Mouse (Mus musculus) forebrain, embryonic 11.5 days (tissue): ENCODE measurements at regions not wholly inside any gene's neighbourhood (a gene's known extent, or its start where the extent isn't known, plus 50 kb on each side); places are given as distances from the start of the nearest gene placed in this dataset.

Experiments
- ATAC-seq: fragments of 200-750 bp; cut with Nextera tagmentation; replicated peaks from 2 replicates; pipeline ENCODE4 v1.8.0; 2017; ENCODE audit warnings: moderate TSS enrichment; ENCODE audit not compliant: low FRiP score
- DNase-seq: peaks from one replicate; pipeline ENCODE4 v3.0.0-alpha.2; 2017; ENCODE audit warnings: low spot score
- H3K27ac ChIP-seq: fragments of 300-500 bp; sonication (generic); 2 replicates; pipeline ENCODE4 v1.5.1; 2014; ENCODE audit warnings: low read depth, low read length
- H3K27me3 ChIP-seq: fragments of 300-500 bp; sonication (generic); 2 replicates; pipeline ENCODE4 v1.6.1; 2014; ENCODE audit warnings: mild to moderate bottlenecking, low read length, mixed read lengths; ENCODE audit not compliant: control insufficient read depth, insufficient read depth
- H3K36me3 ChIP-seq: fragments of 300-500 bp; sonication (generic); 2 replicates; pipeline ENCODE4 v1.6.1; 2014; ENCODE audit warnings: mild to moderate bottlenecking, low read length, moderate library complexity, mixed read lengths; ENCODE audit not compliant: control insufficient read depth, insufficient read depth
- H3K4me1 ChIP-seq: fragments of 300-500 bp; sonication (generic); replicated peaks from 2 replicates; pipeline ENCODE4 v1.6.1; 2014; ENCODE audit warnings: low read length, mixed read lengths; ENCODE audit not compliant: control insufficient read depth, insufficient read depth
- H3K4me2 ChIP-seq: fragments of 300-500 bp; sonication (generic); 2 replicates; pipeline ENCODE4 v1.6.1; 2014; ENCODE audit warnings: low read depth, mild to moderate bottlenecking, low read length, moderate library complexity, mixed read lengths; ENCODE audit not compliant: severe bottlenecking
- H3K4me3 ChIP-seq: fragments of 300-500 bp; sonication (generic); 2 replicates; pipeline ENCODE4 v1.5.1; 2014; ENCODE audit warnings: low read depth, low read length
- H3K9ac ChIP-seq: fragments of 300-500 bp; sonication (generic); 2 replicates; pipeline ENCODE4 v1.6.1; 2014; ENCODE audit warnings: low read length
- H3K9me3 ChIP-seq: fragments of 300-500 bp; sonication (generic); 2 replicates; pipeline ENCODE4 v1.6.1; 2016; ENCODE audit warnings: low read length, mixed read lengths; ENCODE audit not compliant: control insufficient read depth
- WGBS: fragments of 180-500 bp; shearing (Covaris S2); extraction: QIAGEN DNeasy Blood & Tissue Kit; methylation state at CpG from one replicate; pipeline ENCODE4 v1.1.7; 2014; 5-methylcytosine and 5-hydroxymethylcytosine counted together

DNA sequence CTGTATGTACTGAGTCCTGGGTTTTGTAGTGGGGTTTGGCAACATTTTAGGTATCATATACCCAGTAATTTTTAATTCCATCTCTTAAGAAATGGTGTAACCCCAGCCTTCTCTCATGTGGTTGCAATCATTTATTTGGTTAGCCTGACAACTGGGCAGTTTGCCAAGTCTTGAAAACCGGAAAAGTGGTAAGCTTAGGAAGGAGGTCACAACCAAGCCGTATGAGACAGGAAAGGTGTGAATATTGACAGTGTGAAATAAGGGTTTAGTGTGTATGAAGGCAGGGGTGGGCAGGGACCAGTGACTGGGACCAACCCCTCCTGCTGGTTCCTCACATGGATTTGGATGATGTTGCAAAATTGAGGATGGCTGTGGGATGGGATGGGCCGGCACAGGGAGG is 221.5 kb upstream of the Pkn2 start:
- no peak for DNase-seq

DNA sequence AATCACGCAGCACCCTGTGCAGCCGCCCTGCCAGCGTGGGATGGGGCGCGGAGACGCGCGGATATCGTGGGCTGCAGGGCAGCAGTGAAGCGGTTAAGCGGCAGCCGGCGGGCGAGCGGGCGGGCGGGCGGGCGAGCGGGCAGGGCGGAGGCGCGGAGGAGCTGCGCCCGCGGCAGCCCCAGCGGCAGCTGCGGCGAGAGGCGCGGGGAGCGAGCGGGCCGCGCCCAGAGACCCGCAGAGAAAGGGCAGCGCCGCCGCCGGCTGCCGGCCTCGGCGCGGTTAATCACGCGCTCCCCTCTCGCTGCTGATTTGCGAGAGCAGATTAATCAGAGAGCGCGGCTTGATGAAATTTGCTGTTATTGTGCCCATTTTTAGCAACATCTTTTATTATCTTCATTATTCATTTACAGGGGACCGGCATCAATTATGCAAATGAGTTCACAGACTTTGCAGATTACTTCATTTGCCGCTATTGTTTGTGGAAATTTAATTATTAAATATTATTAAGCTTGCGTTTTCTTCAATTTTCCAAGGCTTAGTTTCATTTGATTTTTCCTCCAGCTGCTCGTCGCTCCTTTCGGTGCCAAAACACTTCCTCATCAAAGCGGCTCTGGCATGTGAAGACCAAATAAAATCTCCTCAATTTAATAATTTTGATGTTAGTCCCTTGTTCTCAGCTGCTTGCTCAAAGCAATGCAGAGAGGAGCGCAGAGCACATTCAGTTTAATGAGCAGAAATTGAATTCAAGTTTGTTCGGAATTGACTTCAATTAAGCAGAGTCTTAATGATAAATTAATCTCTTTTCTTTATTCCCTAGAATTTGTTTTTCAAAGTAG is 219.2 kb upstream of the Pkn2 start:
- ATAC-seq (peak; percentile 87), DNase-seq (peak; percentile 83)
- Histone ChIP-seq H3K4me2 (peak overlapping the region; percentile 64), H3K4me1 (0 out of 2 replicates have a peak, but pooled peaks cover 2% of the 10 kb centered on the region), H3K4me3 (peak overlapping the region; percentile 40), H3K9me3 (no peaks in the 10 kb centered on the region), H3K27me3 (no peaks in the 10 kb centered on the region), H3K9ac (peak overlapping the region; percentile 69), H3K36me3 (no peaks in the 10 kb centered on the region), H3K27ac (peak overlapping the region; percentile 64; the same call in 1 of the 2 replicates)
- WGBS, result 2% methylated on average over 57 of the region's 59 CpGs

More for the DNA sequence above, 221.5 kb upstream of the Pkn2 start:
- no peak for ATAC-seq
- H3K36me3 ChIP-seq, result no peaks in the 10 kb centered on the region
- no peak overlapping the region for H3K27ac ChIP-seq
- H3K4me1 ChIP-seq, result 0 out of 2 replicates have a peak, but pooled peaks cover 2% of the 10 kb centered on the region
- WGBS, result 43% methylated on average over 3 of the region's 3 CpGs
- H3K27me3 ChIP-seq, result no peaks in the 10 kb centered on the region
- H3K9ac ChIP-seq, result no peak overlapping the region
- no peak overlapping the region for H3K4me3 ChIP-seq
- no peak overlapping the region for H3K4me2 ChIP-seq
- no peaks in the 10 kb centered on the region for H3K9me3 ChIP-seq

DNA sequence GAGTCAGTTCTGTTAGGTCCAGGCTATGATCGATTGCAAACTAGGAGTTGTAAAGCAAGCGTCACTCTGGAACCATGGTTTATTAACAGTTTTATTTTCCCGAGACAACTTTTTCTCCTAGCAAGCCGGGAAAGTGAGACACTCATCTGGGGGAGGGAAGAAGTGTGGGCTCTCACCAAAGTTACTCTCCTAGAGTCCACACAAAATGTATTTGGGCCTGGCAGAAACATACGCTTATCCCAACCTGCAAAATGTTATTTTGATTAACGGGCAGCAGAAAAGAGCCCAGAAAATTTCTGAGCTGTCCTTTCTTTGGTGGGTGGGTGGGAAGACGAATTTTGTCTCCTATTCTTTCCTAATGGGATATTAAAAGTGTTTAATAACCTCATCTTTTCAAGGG is 218.4 kb upstream of the Pkn2 start:
- 0 out of 2 replicates have a peak, but pooled peaks cover 2% of the 10 kb centered on the region for H3K4me1 ChIP-seq
- H3K27ac ChIP-seq, result no peak overlapping the region; the same call in 1 of the 2 replicates
- H3K4me3 ChIP-seq, result 0 out of 2 replicates have a peak overlapping the region, but pooled peaks have one; percentile 40
- no peak for DNase-seq
- H3K27me3 ChIP-seq, result no peaks in the 10 kb centered on the region
- H3K4me2 ChIP-seq, result peak overlapping the region; percentile 64
- no peaks in the 10 kb centered on the region for H3K9me3 ChIP-seq
- peak overlapping the region; percentile 69; the same call in 1 of the 2 replicates for H3K9ac ChIP-seq
- ATAC-seq, result no peak
- no peaks in the 10 kb centered on the region for H3K36me3 ChIP-seq
- 71% methylated on average over 7 of the region's 7 CpGs for WGBS

DNA sequence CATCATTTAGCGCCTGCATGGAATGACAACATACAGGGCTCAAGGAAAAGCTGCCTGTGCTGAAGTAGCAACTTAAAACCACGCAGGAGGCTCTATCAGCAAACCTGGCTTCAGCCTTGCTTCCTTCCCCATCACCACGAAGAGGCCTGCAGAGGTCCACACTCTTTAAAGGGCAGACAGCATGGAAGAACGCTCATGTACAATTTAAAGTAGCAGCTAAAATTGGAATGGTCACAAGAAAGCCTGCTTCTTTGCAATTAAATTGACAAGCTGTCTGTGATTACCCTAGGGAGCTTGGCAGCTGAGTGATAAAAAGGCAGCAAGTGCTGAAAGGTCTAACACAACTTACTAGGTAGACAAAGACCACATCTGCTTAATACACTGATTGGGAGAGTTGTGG is 210.4 kb upstream of the Pkn2 start:
- Histone ChIP-seq H3K4me2 (no peak overlapping the region), H3K9ac (no peak overlapping the region), H3K27ac (no peak overlapping the region), H3K27me3 (no peaks in the 10 kb centered on the region), H3K9me3 (no peaks in the 10 kb centered on the region), H3K36me3 (no peaks in the 10 kb centered on the region), H3K4me1 (no peaks in the 10 kb centered on the region), H3K4me3 (no peak overlapping the region)
- ATAC-seq (no peak), DNase-seq (no peak)
- WGBS, result 57% methylated on average over 4 of the region's 4 CpGs

DNA sequence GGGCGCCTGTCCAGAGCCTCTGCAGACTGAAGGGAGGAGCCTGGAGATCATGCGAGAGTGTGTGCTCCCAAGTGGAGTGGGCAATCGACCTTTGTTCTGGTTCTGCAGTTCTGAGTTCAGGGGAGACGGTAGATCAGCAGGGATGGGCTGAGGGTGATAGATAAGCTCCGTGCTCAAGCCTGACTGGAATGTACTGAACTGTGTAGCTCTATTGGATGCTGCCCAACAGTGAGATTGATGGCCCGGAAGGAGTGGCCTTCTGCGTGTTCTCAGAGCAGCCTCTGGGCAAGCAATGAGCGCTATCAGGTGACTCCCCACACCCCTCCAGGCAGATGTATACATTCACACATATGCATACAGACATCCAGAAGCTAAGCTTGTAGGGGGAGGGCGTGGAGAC is 209.1 kb upstream of the Pkn2 start:
- Histone ChIP-seq H3K27me3 (no peaks in the 10 kb centered on the region), H3K27ac (no peak overlapping the region), H3K4me1 (no peaks in the 10 kb centered on the region), H3K9ac (no peak overlapping the region), H3K4me3 (no peak overlapping the region), H3K9me3 (no peaks in the 10 kb centered on the region), H3K36me3 (no peaks in the 10 kb centered on the region), H3K4me2 (no peak overlapping the region)
- DNase-seq (no peak), ATAC-seq (no peak)
- WGBS, result 73% methylated on average over 9 of the region's 9 CpGs

DNA sequence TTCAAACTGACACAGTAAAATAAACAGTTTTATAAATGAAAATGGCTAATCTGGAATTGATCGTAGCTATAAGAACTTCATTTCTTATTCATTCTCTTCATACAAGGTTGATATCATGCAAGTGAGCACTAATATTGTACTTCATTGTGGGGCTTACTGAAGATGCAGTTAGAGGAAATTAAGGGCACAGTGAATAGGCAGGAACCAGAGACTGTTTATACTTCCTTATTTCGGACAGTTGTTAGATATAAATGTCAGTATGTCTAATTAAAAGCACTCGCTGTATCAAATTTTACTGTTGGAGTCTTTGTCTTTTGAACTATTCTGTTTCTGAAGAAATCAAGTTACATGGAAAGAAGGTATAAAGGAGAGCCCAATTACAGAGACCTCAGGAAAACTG is 208.5 kb upstream of the Pkn2 start:
- no peak overlapping the region for H3K4me3 ChIP-seq
- 91% methylated on average over 3 of the region's 3 CpGs for WGBS

DNA sequence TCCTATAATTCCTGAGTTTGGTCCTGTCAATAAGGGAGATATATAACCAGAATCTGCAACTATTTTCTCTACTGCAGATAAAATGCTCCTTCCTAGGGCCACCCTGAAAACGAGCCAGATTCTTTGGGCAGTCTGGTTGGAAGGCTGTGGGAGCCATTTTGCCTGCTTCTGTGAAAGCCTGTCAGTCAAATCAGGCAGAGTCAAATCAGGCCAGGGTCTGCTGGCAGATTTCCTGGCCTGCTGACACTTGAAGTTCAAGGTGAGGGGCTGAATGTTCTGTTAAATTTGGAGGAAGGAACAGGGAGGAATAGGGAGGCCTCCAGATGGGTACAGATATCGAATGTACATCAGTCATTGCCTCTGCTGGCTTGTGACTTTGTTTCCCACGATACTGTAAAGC is 206.0 kb upstream of the Pkn2 start:
- H3K27me3 ChIP-seq, result no peaks in the 10 kb centered on the region
- H3K4me3 ChIP-seq, result no peak overlapping the region
- H3K9me3 ChIP-seq, result no peaks in the 10 kb centered on the region
- DNase-seq (no peak), ATAC-seq (no peak)
- 0 out of 2 replicates have a peak, but pooled peaks cover 2% of the 10 kb centered on the region for H3K4me1 ChIP-seq
- 75% methylated on average over 3 of the region's 3 CpGs for WGBS
- H3K4me2 ChIP-seq, result no peak overlapping the region
- H3K27ac ChIP-seq, result no peak overlapping the region
- H3K9ac ChIP-seq, result no peak overlapping the region
- H3K36me3 ChIP-seq, result no peaks in the 10 kb centered on the region

More for the DNA sequence above, 208.5 kb upstream of the Pkn2 start:
- H3K4me1 ChIP-seq, result no peaks in the 10 kb centered on the region
- no peak for ATAC-seq
- no peaks in the 10 kb centered on the region for H3K27me3 ChIP-seq
- DNase-seq, result no peak
- no peaks in the 10 kb centered on the region for H3K36me3 ChIP-seq
- H3K9ac ChIP-seq, result no peak overlapping the region
- no peak overlapping the region for H3K27ac ChIP-seq
- no peak overlapping the region for H3K4me2 ChIP-seq
- no peaks in the 10 kb centered on the region for H3K9me3 ChIP-seq

DNA sequence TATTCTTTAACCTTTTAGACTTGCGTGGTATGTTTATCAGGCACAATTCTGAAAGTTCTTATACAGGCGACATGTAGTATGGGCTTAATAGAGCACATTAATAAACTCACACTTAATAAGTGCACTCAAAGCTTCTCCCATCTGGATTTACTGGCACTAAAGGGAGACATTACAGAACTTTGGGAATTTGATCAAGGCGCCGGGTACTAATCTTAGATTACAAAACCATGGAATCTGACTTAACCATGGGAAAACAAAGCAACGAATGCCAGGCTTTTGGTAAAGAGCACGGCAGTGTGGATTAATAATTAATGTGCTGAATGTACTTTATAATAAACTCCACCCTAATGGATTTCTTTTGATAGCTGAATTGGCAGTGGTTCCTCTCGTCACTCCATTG is 196.5 kb upstream of the Pkn2 start:
- Histone ChIP-seq H3K4me1 (no peaks in the 10 kb centered on the region), H3K9ac (no peak overlapping the region), H3K4me2 (no peak overlapping the region), H3K27ac (no peak overlapping the region), H3K36me3 (no peaks in the 10 kb centered on the region), H3K4me3 (no peak overlapping the region), H3K27me3 (no peaks in the 10 kb centered on the region), H3K9me3 (no peaks in the 10 kb centered on the region)
- DNase-seq, result no peak
- WGBS, result 87% methylated on average over 7 of the region's 7 CpGs
- no peak for ATAC-seq
